Mouse (Mus musculus) lung, embryonic 14.5 days (tissue): ENCODE data around the gene Itgb4. TPM values are rescaled to one million over a fixed set of nuclear protein-coding genes. Genes with fewer than 3 reads are reported as not detected.
"Not testable (repeated sequence)": the region's sequence is repeated elsewhere in the genome, so short reads cannot be mapped to it uniquely, and the experiment has no call there.

Experiments used
- ATAC-seq: fragments of 200-750 bp; cut with Nextera tagmentation; 2 replicates; pipeline ENCODE4 v1.8.0; 2017; ENCODE audit warnings: mild to moderate bottlenecking, moderate TSS enrichment, moderate library complexity; ENCODE audit not compliant: insufficient read depth
- DNase-seq: peaks from one replicate; pipeline ENCODE4 v3.0.0-alpha.2; 2015
- H3K27ac ChIP-seq: fragments of 300-500 bp; sonication (generic); 2 replicates; pipeline ENCODE4 v1.5.1; 2014; ENCODE audit warnings: low read depth, mild to moderate bottlenecking, moderate library complexity
- H3K27me3 ChIP-seq: fragments of 300-500 bp; sonication (generic); 2 replicates; pipeline ENCODE4 v1.6.1; 2014; ENCODE audit warnings: low read length, control low read depth; ENCODE audit not compliant: insufficient read depth
- H3K36me3 ChIP-seq: fragments of 300-500 bp; sonication (generic); 2 replicates; pipeline ENCODE4 v1.6.1; 2014; ENCODE audit warnings: control low read depth; ENCODE audit not compliant: insufficient read depth
- H3K4me1 ChIP-seq: fragments of 300-500 bp; sonication (generic); 2 replicates; pipeline ENCODE4 v1.6.1; 2014; ENCODE audit warnings: antibody characterized with exemption, control low read depth; ENCODE audit not compliant: insufficient read depth
- H3K4me2 ChIP-seq: fragments of 300-500 bp; sonication (generic); 2 replicates; pipeline ENCODE4 v1.6.1; 2014; ENCODE audit warnings: mild to moderate bottlenecking
- H3K4me3 ChIP-seq: fragments of 300-500 bp; sonication (generic); 2 replicates; pipeline ENCODE4 v1.5.1; 2014; ENCODE audit warnings: low read depth, low read length
- H3K9ac ChIP-seq: fragments of 300-500 bp; sonication (generic); 2 replicates; pipeline ENCODE4 v1.6.1; 2014
- H3K9me3 ChIP-seq: fragments of 300-500 bp; sonication (generic); 2 replicates; pipeline ENCODE4 v1.6.1; 2016; ENCODE audit warnings: low read depth, low read length, control low read depth
- CTCF ChIP-seq: IDR thresholded peaks from 2 replicates; pipeline ENCODE4 v1.5.1; 2016; ENCODE audit warnings: antibody characterized with exemption, low read depth
- WGBS: fragments of 180-500 bp; shearing (Covaris S2); extraction: QIAGEN DNeasy Blood & Tissue Kit; methylation state at CpG from one replicate; pipeline ENCODE4 v1.1.7; 2014; 5-methylcytosine and 5-hydroxymethylcytosine counted together
- polyA plus RNA-seq: library from polyadenylated mRNA; unstranded; fragments of >200 nt; fragmentation: Nextera tagmentation; extraction: Ambion mirVana; gene quantifications from 2 replicates; pipeline ENCODE4 v1.2.1, GENCODE M21; 2014

The Itgb4 gene
- polyA plus RNA-seq, 1 experiment from 2014 or later = 2.0 TPM

- 63% methylated on average over 6 of the region's 6 CpGs for WGBS
- Histone ChIP-seq H3K27ac (0 out of 2 replicates have a peak overlapping the region, but pooled peaks have one; percentile 4), H3K4me1 (0 out of 2 replicates have a peak, but pooled peaks cover 3% of the 10 kb centered on the region), H3K9me3 (no peaks in the 10 kb centered on the region), H3K36me3 (peaks cover 22% of the 10 kb centered on the region), H3K4me2 (peak overlapping the region; percentile 72), H3K4me3 (peak overlapping the region; percentile 94), H3K9ac (peak overlapping the region; percentile 22), H3K27me3 (no peaks in the 10 kb centered on the region)
- DNase-seq (no peak), ATAC-seq (no peak)
- TF ChIP-seq CTCF = no peak
Measured at GRCm38 (mm10) chr11:116021328-116022220, 47.1 kb downstream of the Itgb4 start.

GRCm38 (mm10) chr11:116022256-116022780, 47.8 kb downstream of the Itgb4 start:
- ATAC-seq (no peak), DNase-seq (peak; percentile 42)
- Histone ChIP-seq H3K36me3 (peaks cover 22% of the 10 kb centered on the region), H3K4me2 (peak overlapping the region; percentile 72), H3K4me1 (0 out of 2 replicates have a peak, but pooled peaks cover 3% of the 10 kb centered on the region), H3K9me3 (no peaks in the 10 kb centered on the region), H3K4me3 (peak overlapping the region; percentile 94), H3K27me3 (no peaks in the 10 kb centered on the region), H3K9ac (peak overlapping the region; percentile 56), H3K27ac (no peak overlapping the region)
- TF ChIP-seq CTCF = no peak
- 51% methylated on average over 4 of the region's 4 CpGs for WGBS

- not testable (repeated sequence) for DNase-seq, H3K9me3 ChIP-seq, ATAC-seq, H3K4me1 ChIP-seq, H3K27me3 ChIP-seq
- H3K9ac ChIP-seq = peak overlapping the region; percentile 99
- peaks cover 22% of the 10 kb centered on the region for H3K36me3 ChIP-seq
- H3K4me2 ChIP-seq = peak overlapping the region; percentile 72
- H3K27ac ChIP-seq = peak overlapping the region; percentile 100
- 2% methylated on average over 18 of the region's 18 CpGs for WGBS
- H3K4me3 ChIP-seq = peak overlapping the region; percentile 94
Measured at GRCm38 (mm10) chr11:116023074-116023770, 48.7 kb downstream of the Itgb4 start.

- Histone ChIP-seq H3K9ac (peak overlapping the region; percentile 99), H3K4me1 (0 out of 2 replicates have a peak, but pooled peaks cover 3% of the 10 kb centered on the region), H3K9me3 (no peaks in the 10 kb centered on the region), H3K4me3 (peak overlapping the region; percentile 94), H3K4me2 (peak overlapping the region; percentile 58), H3K36me3 (peaks cover 22% of the 10 kb centered on the region), H3K27ac (peak overlapping the region; percentile 100), H3K27me3 (no peaks in the 10 kb centered on the region)
- ATAC-seq (peak; percentile 67), DNase-seq (peak; percentile 81)
- WGBS = under 1% methylated on average over 54 of the region's 57 CpGs
- peak; percentile 86 for TF ChIP-seq CTCF
Measured at GRCm38 (mm10) chr11:116023771-116024355, 49.4 kb downstream of the Itgb4 start.

- Histone ChIP-seq H3K27ac (peak overlapping the region; percentile 100), H3K27me3 (no peaks in the 10 kb centered on the region), H3K4me1 (0 out of 2 replicates have a peak, but pooled peaks cover 3% of the 10 kb centered on the region), H3K4me2 (peak overlapping the region; percentile 58), H3K36me3 (peaks cover 22% of the 10 kb centered on the region), H3K4me3 (peak overlapping the region; percentile 94), H3K9ac (peak overlapping the region; percentile 99), H3K9me3 (no peaks in the 10 kb centered on the region)
- ATAC-seq (peak; percentile 93), DNase-seq (peak; percentile 100)
- TF ChIP-seq CTCF = no peak
- under 1% methylated on average over 37 of the region's 37 CpGs for WGBS
Measured at GRCm38 (mm10) chr11:116024356-116024808, 49.9 kb downstream of the Itgb4 start.

GRCm38 (mm10) chr11:116025056-116025845, 50.7 kb downstream of the Itgb4 start:
- 0 out of 2 replicates have a peak overlapping the region, but pooled peaks have one; percentile 10 for H3K27ac ChIP-seq
- ATAC-seq (no peak), DNase-seq (no peak)
- no peak overlapping the region for H3K9ac ChIP-seq
- no peak for TF ChIP-seq CTCF
- 0 out of 2 replicates have a peak, but pooled peaks cover 3% of the 10 kb centered on the region for H3K4me1 ChIP-seq
- WGBS = 84% methylated on average over 3 of the region's 3 CpGs
- no peaks in the 10 kb centered on the region for H3K9me3 ChIP-seq
- H3K4me2 ChIP-seq = no peak overlapping the region
- H3K27me3 ChIP-seq = no peaks in the 10 kb centered on the region
- no peak overlapping the region for H3K4me3 ChIP-seq
- H3K36me3 ChIP-seq = peaks cover 22% of the 10 kb centered on the region
